Mouse (Mus musculus): ENCODE results near the gene Dhrs7.

The Dhrs7 gene

DNA sequence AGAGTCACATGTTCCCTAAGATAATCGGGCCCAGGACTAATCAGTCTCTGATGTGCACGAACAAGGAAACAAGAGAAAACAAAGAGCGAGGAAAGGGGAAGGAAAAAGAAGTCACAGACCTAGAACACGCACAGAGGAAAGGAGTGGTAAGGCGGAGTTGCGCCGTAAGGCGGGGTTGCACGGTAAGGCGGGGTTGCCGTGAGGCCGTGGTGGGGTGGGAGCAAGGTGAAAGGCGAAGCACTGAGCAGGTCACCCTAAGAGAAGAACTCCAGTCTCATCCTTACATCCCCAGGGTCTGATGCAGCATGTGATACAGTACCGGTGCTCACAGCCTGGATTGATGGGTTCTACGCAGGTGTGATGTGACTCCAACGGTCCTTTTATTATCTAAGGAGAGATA lies 8.9 kb downstream of the Dhrs7 start:
- DNase-seq (ENCODE audit: low spot score in 2 of 2), result no peak

GRCm38 (mm10) chr12:72654698-72655097 lies 10.0 kb downstream of the Dhrs7 start:
- peak in 1 of 2 experiments; percentile 49 for DNase-seq (ENCODE audit: low spot score in 2 of 2)

DNA sequence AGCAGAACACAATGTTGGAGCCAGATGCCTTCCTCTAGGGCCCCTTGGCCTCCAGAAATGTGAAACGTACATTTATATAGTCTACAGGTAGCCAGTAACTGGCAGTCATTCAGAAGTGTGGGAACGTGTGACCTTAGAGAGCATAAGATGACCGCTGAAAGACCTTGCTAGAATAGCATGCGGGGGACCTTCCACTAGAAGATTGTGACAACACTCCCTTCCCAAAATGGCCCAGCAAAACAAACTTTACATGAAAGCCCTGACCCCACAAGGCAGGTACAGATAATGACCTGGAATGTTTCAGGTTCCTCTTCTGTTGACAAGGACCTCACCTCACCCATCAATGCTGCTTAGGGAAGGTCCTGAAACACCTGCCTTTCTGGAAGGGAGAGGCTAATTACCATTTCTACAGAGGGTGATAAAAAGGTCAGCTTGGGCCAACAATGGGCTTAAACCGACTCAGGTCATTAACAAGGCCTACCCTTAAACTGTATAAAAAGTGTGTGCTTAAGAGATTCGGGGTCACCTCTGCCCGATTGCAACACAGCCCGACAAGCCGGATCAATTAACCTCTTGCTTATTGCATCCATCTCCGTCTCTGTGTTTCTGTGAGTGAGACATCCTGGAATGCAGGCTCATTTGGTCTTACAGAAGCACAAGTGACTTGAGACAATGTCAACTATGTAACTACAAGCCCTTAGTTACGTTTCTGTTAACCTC lies 14.9 kb downstream of the Dhrs7 start, which contains the start of gene Gm4756:
Gm4756 (minus strand) TSS at position 51 of the 720 bp plus-strand sequence.
- no peak for DNase-seq (ENCODE audit: low spot score in 2 of 2)

DNA sequence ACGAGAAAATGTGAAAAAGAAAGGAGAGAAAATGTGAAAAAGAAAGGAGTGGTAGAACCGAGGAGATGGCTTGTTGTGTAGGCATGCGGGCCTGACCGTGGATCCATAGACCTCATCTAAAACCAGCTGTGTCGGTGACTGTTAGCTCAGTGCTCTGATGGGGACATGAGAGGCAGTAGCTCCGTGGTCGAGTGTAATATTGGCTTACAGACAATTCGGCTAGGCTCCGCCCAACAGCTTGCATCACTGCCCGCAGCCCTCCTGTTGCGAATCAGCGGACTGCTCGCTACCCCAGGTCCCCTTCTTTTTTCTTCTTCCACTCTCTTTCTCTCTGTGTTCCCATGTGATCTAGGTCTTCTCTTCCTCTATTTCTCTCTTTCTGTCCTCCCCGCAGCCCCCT lies 15.8 kb downstream of the Dhrs7 start:
- DNase-seq (ENCODE audit: low spot score in 2 of 2), result no peak

GRCm38 (mm10) chr12:72638025-72638424 lies 26.7 kb downstream of the Dhrs7 start:
- no peak for DNase-seq (ENCODE audit: low spot score in 2 of 2)

DNA sequence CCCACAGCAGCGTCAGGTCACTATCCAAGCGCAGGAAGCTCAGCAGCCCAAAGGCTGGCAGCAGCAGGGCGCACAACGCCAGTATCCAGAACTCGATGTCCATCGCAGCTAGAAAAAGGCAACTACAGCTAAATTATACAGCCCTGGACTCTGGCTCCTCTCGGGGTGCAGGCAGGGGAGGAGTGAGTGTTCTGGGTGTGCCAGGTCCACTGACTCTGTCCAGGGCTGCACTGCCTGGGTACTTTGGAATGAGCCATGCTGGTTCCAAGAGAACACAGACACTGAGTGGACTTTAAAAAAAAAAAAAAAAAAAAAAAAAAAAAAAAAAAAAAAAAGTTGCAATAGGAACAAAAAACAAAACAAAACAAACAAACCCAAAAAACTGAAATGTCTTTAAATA lies 36.0 kb downstream of the Dhrs7 start:
- no peak for DNase-seq (ENCODE audit: low spot score in 2 of 2)

GRCm38 (mm10) chr12:72622853-72623496 lies 41.7 kb downstream of the Dhrs7 start:
- no peak for DNase-seq (ENCODE audit: low spot score in 2 of 2)

GRCm38 (mm10) chr12:72621441-72621840 lies 43.3 kb downstream of the Dhrs7 start:
- no peak for DNase-seq (ENCODE audit: low spot score in 2 of 2)

DNA sequence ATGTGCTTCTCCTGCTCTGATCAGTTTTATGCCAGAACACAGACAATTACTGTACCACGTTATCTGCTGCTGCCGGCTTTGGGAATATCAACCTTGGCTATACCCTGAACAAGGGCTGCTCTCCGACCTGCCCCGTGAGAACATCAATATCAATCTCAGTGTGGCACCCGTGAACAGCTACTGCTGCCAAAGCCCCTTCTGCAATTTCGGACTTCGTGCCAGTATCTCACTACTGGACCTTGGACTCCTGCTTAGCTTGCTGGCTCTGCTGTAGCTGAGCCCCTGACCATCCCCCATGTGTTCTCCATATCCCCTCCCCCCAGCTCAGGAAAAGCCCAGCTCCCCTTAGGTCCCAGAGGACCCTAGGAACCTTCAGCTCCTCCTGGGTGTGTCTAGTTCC lies 43.9 kb downstream of the Dhrs7 start:
- DNase-seq (ENCODE audit: low spot score in 2 of 2), result no peak

GRCm38 (mm10) chr12:72612053-72612452 lies 52.7 kb downstream of the Dhrs7 start:
- DNase-seq (ENCODE audit: low spot score in 2 of 2), result no peak
